Mouse (Mus musculus): Measurements from ENCODE around the gene Fzd2. TPM values are rescaled to one million over a fixed set of nuclear protein-coding genes. Genes with fewer than 3 reads are reported as not detected.
A peak's percentile ranks its signal among the peaks of the same experiment; 100 is the strongest.

Fzd2 gene
- total RNA-seq, 2 experiments from 2014 or later: 8.0 to 12.5 TPM

GRCm38 (mm10) chr11:102623876-102624789 is 19.9 kb downstream of the Fzd2 start:
- peak; percentile 65 for DNase-seq

GRCm38 (mm10) chr11:102624888-102625407 is 20.8 kb downstream of the Fzd2 start:
- no peak for DNase-seq

DNA sequence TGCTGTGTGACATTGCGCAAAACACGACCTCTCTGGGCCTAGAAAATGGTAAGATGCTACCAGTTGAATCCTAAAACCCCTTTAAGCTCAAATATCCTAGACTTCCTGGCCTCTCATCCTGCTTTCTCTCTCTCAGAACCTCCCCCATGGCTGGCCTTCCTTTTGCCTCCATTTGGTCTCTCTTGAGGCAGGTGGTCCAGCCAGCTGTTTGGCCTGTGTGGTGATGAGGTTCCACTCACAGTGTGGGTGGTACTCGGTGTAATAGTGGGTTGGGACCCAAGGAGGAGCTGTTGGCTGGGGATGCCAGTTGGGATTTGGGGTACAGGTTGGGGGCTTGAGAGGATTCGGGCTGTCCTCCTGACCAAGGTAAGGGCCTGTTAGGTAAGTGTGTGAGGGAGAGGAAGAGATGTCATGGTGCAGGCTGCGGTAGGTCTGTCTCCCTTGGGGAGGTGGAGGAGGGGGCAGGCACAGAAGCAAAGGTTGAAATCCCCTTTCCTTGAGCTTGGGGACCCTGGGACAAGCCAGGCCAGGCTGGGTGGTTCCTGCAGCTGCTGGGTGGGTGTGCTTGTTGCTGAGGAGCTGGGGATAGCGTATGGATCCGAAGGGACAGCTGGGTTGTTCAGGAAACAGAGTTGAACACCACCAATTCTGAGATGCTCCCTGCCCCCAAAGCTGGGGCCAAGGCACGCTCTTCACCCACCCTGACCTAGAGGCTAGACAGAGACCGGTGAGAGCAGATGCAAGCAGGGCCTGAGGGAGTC is 23.2 kb downstream of the Fzd2 start:
- no peak for DNase-seq

DNA sequence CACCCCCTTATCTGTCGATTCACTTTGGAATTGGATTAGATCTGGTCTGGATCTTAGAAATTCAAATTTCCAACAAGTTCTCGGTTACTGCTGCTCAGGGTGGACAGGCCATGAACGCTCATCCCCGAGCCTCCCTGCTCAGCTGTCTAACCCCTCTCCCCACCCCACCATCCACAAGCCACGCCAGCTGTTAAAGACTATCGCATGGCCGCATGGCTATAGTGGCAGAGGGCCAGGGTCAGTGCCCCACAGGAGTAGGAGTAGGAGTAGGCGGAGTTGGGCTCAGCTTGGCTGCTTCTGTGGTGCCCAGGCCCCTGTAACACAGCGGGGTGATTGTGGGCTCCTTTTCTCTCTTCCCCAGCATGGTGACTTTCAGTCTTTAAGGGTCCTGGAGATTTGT is 24.3 kb downstream of the Fzd2 start:
- peak; percentile 49 for DNase-seq

- no peak for DNase-seq
Measured at GRCm38 (mm10) chr11:102629375-102629774, 25.2 kb downstream of the Fzd2 start.

- no peak for DNase-seq
Measured at GRCm38 (mm10) chr11:102630731-102631130, 26.5 kb downstream of the Fzd2 start.

DNA sequence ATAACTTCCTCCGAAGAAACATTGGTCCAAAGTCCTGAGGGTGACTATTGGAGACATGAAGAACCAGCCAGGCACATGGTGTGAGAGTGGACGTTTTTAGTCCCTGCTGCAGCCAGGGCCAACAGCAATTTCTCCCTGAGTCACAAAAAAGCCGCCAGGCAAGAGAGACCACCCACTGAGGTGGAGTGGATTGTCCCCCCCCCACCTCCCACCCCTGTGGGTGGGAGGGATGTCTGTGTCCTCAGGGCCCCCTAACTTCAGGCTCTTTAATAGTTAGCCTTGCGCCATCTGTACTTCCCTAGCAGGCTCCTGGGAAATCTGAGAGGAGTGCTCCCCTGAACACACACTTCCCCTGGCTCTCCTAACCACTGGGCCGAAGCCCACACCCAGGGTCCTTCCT is 27.0 kb downstream of the Fzd2 start:
- DNase-seq: no peak

GRCm38 (mm10) chr11:102632725-102633124 is 28.5 kb downstream of the Fzd2 start:
- no peak for DNase-seq

GRCm38 (mm10) chr11:102633379-102633778 is 29.2 kb downstream of the Fzd2 start:
- no peak for DNase-seq

GRCm38 (mm10) chr11:102636887-102637286 is 32.7 kb downstream of the Fzd2 start:
- DNase-seq: peak; percentile 63

- DNase-seq: peak; percentile 20
Measured at GRCm38 (mm10) chr11:102643891-102644382, 39.7 kb downstream of the Fzd2 start.

DNA sequence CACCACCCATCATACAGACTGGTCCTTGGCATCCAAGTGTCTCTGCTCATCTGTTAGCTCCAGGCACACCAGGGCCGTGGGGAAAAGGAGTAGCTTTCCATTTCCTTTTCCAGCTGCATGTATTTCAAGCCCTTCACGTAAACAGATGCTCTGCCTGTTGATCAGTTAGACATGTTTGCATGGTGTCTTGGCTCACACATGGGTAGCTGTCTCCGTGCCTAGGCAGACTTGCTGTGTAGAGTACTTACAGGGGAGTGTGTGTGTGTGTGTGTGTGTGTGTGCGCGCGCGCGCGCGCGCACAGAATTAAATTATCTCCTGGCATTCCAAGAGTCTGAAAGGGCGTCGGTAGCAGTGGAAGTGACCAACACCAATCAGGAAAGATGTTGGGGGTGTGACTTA is 42.0 kb downstream of the Fzd2 start:
- no peak for DNase-seq

DNA sequence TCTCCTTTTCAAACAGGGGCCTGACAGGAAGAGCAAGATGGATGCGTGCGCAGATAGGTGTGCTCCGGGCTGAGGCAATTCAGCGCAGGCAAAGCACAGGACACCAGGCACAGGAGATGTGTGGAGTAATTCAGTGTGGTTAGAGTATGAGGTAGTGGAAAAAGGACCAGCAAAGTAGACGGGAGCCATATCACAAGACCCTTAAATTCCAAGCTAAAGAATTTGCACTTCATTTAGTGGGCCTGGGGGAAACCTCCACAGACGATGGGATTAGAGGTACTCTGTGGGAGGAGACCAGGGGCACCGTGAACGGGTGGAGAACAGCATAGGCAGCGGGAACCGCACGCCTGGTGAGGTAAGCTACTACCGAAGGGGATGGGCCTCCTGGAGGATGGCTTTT is 43.7 kb downstream of the Fzd2 start:
- no peak for DNase-seq

DNA sequence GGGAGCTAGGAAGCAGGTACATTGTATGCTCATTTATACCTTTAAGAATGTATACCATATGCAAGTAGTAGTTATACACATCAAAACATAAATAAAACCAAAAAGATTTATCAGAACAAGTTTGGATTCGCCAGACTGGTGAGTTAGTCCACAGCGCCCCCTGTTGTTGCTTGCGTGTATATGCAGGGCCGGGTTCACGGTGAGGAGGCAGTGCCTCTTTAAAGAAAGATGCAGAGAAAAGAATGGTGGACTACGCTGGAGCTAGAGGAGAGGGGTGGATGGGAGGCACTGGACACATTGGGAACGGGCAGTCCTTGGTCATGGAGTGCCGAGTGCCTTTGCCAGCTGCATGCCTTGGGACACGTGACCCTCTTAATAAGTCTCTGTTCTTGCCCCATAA is 47.2 kb downstream of the Fzd2 start:
- DNase-seq: peak; percentile 81

- DNase-seq: no peak
Measured at GRCm38 (mm10) chr11:102652844-102653243, 48.6 kb downstream of the Fzd2 start.

- no peak for DNase-seq
Measured at GRCm38 (mm10) chr11:102655888-102656287, 51.7 kb downstream of the Fzd2 start.

DNA sequence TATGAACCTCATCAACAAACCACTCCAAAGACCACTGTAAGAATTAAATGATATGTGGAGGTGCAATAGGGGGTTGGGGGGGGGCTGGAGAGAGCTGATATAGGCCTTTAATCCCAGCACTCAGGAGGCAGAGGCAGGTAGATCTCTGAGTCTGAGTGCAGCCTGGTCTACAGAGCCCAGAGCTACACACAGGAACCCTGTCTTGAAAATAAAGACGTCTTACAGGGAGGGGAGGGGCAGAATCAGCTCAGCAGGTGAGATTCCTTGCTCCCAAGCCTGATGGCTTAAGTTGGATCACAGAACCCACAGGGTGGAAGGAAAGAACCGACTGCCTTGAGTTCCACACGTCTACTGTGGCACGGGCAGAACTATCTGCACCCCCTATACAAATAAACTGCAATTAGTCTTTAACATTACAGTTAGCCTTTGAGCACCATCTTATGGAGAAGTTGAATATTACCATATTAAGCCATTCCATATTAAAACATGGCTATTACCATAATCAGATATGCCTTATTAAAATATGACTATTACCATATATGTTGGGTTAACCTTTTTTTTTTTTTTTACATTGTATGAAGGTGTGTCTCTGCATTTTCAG is 52.2 kb downstream of the Fzd2 start:
- no peak for DNase-seq

DNA sequence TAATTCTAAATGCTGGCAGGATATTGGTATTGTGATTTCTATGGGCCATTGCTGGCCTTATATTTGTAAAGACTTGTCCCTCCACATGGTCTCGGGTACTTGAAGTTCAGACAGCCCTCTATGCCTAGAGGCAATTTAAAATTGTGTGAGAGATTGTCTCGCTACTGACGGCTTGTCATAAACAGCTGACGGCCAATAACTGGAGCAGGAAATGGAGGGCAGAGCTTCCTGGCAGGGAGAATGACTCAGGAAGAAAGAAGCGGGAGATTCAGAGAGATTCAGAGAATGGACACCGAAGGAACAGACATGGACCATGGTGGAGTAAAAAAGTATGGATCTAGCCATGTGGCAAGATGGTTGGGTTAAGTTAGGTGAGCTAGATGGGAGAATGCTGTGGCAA is 52.7 kb downstream of the Fzd2 start:
- no peak for DNase-seq

Data from gastrocnemius, postnatal 10 days (tissue).